Mouse (Mus musculus): ENCODE measurements around the gene Car9.
A peak's percentile ranks its signal among the peaks of the same experiment; 100 is the strongest.
"Not testable (repeated sequence)": the region's sequence is repeated elsewhere in the genome, so short reads cannot be mapped to it uniquely, and the experiment has no call there.

Gene Car9

GRCm38 (mm10) chr4:43528487-43528886 lies 21.7 kb downstream of the Car9 start:
- DNase-seq (ENCODE audit: low spot score) = no peak

- DNase-seq (ENCODE audit: low spot score) = no peak
These were observed 23.3 kb downstream of the Car9 start for GRCm38 (mm10) chr4:43530081-43530501.

- peak; percentile 72 for DNase-seq (ENCODE audit: low spot score)
These were observed 23.8 kb downstream of the Car9 start for GRCm38 (mm10) chr4:43530581-43530980.

GRCm38 (mm10) chr4:43533270-43533669 lies 26.5 kb downstream of the Car9 start:
- peak; percentile 56 for DNase-seq (ENCODE audit: low spot score)

DNA sequence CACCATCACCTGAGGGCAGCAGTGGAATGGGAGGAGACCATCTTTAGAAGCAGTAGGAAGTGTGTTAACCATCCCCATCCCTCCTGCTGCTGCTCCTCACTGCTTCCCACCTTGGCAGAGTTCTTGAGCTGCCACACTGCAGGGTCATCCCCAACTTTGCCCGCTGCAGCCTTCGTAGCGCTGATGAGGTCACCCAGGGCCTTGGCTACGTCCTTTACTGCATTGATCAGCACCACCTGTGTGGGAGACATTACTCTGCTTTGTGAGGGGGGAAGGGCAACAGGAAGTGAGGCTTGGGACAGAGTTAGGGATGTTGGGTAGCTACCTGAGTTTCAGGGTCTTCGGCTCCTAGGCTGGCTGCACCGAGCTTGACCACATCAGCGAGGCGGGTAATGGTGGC lies 28.9 kb downstream of the Car9 start:
- no peak for DNase-seq (ENCODE audit: low spot score)

DNA sequence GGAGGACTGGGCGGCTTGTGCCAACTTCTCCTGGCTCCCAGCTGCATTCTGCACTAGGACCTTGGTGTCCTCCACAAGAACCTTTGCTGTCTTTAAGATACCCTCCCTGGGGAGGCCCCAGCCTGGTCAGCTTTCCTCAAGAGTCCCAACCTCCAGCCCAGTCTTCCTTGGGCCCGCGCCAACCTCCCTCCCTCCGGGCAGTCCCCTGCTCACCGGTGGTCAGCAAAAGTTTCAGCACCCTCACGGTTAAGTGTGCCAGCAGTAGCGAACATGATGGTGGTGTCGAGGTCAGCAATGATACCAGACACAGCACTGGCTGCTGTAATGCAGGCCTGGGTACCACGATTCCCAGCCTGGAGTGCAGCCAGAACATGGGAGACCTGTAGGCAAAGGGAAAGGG lies 29.3 kb downstream of the Car9 start:
- no peak for DNase-seq (ENCODE audit: low spot score)

DNA sequence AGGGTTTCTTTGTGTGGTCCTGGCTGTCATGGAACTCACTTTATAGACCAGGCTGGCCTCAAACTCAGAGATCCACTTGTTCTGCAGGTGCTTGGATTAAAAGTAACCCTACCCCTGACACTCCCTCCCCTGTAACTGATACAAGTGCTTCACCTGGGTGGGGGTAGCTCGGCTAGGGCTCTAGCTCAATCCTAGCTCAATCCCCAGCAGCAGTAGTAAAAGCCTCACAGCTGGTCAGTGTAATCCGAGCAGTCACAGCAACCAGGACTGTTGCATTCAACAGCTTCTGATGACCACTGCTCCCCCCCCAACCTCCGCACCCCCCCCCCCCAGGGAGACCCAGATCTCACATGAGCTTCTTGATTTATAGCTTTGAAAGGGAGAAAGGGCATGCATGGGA lies 35.3 kb downstream of the Car9 start:
- DNase-seq (ENCODE audit: low spot score) = no peak

DNA sequence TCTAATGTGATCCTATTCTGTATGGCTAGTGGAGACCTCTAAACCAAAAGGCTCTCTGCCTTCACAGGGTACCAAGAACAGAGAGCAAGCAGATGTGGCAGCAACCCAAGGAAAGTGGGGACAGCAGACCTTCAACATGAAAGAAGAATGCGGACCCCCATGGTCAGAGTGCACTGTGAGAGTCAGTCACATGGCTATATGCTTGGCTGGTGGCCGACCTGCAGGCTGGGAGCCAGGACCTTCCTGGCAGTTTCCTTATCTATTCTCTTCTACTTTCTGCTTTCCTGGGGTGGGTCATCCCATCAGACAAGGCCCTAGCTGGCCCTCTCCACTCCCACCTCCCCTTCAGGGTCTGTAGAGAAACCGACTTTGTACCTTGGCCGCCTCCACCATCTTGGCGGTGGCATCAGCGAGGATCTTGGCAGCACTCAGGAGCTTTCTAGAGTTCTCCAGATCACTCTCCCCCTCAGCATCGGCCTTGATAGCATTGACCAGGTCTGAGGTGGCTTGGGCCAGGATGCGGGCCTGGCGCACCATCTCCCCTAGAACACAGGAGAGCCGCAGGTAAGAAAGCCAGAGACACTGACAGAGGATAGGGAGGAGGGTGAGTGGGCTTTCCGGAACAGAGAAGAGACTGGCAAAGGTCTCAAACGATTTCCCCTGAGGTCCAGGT lies 39.7 kb downstream of the Car9 start:
- peak; percentile 35 for DNase-seq (ENCODE audit: low spot score)

DNA sequence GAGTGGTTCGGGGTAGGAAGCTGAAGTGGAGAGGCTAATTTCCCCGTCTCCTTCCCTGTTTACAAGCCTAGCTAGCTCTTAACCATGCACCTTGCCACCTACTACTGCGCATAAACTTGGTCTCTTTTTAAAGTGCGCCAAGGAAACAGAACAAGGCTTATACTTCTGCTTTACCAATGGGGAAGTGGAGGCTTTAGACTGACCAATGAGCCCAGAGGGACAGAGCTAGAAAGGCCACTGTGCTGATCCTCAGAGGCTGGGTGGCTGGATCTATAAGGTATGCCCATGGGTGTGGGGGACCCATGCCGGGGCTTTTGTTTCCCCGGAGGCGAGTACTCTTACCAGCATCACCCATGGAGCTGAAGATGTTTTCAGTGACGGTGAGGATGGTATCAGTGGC lies 40.4 kb downstream of the Car9 start:
- no peak for DNase-seq (ENCODE audit: low spot score)

DNA sequence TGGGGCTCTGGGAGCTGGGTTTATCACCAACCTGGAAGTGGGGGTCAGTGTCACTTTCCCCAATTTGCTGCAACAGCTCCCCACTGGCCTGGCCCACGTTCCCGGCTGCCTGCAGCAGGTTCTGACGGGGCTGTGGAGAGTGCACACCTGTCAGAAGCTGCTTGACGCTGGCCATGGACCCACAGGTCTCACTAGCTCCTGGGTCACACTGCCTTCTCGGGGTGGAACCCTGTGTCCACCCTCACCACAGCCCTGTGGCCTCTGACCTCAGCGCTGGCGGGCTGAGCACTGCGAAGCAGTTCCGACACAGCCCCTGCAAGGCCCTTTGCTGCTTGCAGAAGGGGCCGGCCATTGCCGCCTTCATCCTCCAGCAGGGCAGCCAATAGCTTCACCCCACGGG lies 42.3 kb downstream of the Car9 start:
- DNase-seq (ENCODE audit: low spot score) = no peak

- DNase-seq (ENCODE audit: low spot score) = not testable (repeated sequence)
These were observed 45.1 kb downstream of the Car9 start for GRCm38 (mm10) chr4:43551854-43552253.

DNA sequence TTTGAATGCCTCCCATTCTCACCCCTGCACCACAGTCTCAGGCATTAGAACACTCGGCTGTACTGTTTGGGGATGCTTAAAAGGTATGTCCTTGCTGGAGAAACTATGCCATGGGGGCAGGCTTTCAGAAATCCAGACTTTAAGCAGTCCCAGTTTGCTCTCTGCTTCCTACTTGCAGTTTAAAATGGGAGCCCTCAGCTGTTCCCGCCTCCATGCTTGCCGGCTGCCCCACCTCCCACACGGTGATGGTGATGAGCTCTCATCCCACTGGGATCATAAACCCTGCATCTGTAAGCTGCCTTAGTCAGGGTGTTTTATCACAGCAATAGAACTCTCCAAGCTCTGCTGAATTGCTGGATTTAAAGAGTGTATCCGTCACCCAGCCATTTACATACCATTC lies 45.7 kb downstream of the Car9 start:
- DNase-seq (ENCODE audit: low spot score) = no peak

GRCm38 (mm10) chr4:43553891-43554290 lies 47.1 kb downstream of the Car9 start:
- DNase-seq (ENCODE audit: low spot score) = no peak

DNA sequence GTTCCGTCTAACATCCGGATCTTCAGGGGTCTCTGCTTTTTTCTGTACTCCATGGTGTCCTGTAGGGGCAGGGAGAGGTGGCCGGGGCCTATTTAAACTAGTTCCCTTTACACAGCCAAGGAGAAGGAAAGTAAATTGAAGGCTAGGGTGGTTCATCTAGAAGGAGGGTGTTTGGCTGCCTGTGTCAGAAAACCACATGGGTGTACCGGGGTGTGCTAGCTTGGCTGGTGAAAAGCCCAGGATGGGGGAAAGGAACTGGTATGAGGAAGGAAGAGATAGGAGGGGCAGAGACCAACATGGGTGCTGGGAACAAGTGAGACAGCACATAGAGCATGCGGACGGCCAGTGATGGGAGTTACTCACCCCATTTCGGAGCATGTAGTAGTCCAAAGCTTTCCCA lies 49.2 kb downstream of the Car9 start:
- no peak for DNase-seq (ENCODE audit: low spot score)

- DNase-seq (ENCODE audit: low spot score) = no peak
These were observed 51.4 kb downstream of the Car9 start for GRCm38 (mm10) chr4:43558028-43558630.

DNA sequence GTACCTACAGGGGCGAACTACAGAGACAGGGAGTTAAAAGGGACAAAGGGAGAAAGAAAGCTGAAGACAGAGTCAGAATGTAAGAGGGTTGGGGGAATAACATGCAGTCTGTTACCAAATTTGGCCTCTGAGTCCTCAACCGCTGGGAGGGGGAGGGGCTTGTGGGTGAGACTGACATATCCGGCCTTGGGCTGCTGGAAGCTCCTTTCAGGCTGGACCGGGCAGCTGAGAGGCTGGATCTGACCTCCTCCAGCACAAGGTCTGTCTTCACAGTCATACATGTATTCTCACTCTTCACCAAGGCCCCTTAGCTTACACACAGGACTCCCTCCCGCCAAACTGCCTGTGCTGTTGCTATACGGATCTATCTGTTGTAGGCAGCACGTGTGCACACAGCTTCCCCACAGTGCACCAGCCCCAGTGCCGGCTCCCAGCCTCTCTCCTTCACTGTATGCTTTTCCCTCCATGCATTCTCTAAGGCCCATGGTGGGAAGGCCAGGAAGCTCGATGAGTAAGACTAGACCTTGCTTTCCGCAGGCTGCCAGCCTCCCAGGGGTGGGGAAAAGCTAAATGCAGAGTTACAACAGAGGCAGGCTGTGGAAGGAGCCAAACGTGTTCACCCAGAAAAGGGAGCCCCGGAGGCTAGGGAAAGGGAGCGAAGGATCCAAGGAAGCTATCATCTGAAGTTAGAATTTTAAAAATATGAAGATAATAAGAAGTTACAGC lies 52.0 kb downstream of the Car9 start:
- DNase-seq (ENCODE audit: low spot score) = peak; percentile 69

GRCm38 (mm10) chr4:43559519-43560242 lies 52.9 kb downstream of the Car9 start:
- DNase-seq (ENCODE audit: low spot score) = no peak

DNA sequence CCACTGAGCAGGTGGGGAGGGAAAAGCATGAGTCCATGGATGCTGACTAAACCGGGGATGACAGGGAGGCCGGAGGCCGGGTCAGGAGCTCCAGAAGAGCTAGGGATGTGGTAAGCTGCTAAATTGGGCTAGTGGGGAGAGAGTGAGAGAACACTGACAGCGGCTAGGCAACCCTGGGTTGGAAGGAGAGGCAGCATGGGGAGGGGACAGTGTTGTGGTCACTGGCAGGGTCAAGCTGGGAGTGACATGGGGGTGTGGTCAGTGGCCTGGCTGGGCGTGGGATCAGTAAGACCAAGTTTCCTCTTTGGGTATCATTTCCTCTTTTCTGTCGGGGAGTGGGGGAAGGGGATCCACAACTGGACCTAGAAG lies 53.5 kb downstream of the Car9 start:
- DNase-seq (ENCODE audit: low spot score) = no peak

- no peak for DNase-seq (ENCODE audit: low spot score)
These were observed 54.2 kb downstream of the Car9 start for GRCm38 (mm10) chr4:43560976-43561375.

DNA sequence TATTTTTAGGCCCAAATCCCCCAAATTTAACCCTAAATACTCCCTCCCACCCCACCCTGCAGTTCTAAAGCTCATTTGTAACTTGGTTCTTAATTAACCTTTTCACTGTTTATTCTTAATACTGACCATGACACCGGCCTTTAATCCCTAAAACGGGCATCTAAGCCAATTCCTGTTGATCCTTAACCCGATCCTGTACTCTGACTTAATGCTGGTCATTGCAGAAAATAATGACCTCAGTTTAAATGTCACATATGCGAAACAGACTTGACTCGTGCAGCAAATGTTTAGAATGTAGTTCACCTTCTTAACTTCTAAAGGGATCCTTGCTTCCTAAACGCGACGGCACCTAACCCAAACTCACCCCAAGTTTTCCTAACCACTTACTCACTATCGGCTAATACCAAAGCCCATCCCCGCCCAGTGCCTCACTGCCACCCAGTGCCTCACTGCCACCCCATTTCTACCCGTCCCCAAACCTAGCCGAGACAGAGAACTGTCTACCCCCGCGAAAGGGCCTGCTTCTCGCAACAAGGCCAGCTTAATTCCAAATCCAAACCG lies 54.8 kb downstream of the Car9 start:
- DNase-seq (ENCODE audit: low spot score) = no peak

DNA sequence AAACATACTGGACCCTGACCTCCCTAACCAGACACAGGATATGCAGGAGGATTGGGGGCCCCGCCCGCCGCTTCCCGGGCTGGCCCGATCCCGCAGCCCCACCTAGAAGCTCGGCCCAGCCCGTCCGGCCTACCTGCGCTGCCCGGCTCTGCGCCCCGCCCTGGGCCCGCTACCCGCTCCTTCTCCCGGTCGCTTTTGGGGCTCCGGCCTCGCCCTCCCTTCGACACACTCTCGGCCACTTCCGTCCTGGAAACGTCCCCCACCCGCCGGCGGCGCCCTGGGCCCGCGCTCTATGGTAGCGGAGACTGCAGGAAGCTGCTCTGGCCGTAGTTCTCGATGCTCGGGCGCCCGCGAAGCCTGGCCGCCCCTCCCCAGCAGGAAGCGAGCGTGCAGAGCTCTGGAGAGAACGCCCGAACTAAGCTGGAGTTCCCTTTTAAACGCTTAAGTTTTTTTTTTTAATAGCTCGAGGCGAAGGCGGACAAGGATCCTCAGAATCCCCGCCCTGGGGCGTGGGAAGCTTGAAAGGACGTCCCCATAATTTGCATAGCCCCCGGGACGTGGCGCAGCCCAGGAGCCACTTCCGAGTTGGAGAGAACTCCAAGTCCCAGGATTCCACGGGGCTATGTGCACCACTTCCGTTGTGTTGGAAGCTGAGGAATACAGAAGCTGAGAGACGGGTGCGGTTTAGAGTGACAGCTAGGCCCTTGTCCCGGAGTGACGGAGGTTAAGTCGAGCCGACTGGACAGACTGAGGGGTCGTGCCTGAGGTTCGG lies 55.4 kb downstream of the Car9 start, which contains the start of the genes Creb3 and Tln1:
TSS of gene Creb3 (plus strand) at position 336 of the 772 bp plus-strand sequence.
TSS of gene Tln1 (minus strand) at position 695 of the 772 bp plus-strand sequence.
- DNase-seq (ENCODE audit: low spot score) = peak; percentile 93
